Mouse (Mus musculus) cerebellum, adult 11-12 months (tissue): Measurements from ENCODE around the gene 5330417C22Rik.
A peak's percentile ranks its signal among the peaks of the same experiment; 100 is the strongest.

Experiments used
- DNase-seq: peaks from one replicate; pipeline ENCODE4 v3.0.0; 2022

Gene 5330417C22Rik

DNA sequence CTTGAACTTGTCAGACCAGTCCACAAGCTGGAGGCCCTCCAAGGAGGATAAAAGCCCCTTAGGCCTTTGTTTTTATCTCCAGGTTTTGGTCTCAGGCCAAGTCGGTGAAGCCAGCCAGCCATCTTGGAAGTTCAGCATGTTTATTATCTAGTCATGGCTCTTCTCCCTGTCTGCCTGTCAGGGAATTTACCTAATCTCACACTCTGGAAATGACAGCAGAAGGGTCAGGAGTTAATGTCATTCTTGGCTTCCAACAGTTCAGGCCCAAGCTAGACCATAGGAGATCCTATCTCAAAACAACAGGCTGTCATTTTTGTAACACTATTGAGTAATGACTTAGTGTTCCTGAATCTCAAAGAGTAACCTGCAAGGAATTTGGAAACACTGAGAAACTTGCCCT is 82.2 kb downstream of the 5330417C22Rik start:
- DNase-seq, result no peak

DNA sequence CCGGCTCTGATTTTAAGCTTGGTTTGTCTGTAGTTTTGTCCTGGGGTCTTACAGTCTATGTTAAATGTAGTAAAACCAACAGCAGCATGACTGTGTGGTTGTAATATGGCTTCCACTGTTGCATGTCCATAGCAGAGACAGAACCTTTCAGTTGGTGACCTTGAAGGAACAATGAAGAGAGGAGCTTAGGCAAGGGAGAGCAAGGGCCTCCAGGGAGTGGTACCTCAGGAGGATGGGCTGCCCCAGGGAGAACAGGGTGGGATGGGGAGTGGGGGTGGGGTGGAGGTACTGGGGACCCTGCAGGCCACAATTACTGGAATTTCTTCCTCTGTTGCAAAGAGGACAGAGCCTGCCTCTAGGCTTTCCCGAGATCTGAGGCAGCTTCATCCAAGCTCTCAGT is 84.4 kb downstream of the 5330417C22Rik start:
- DNase-seq, result no peak

DNA sequence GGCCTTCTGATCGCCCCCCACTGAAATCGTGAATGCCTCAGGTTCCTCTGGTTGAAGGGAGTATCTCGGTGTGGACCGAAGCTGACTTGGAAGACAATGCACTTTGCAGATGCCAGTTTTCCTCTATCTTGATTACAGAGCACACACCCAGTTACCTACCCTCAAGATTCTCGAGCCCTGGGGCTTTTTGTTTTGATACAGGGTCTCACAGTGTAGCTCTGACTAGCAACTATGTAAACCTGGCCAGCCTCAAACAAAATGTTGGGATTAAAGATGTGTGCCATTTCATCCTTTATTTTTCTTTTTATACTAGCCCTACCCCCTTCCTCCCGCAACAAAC is 91.0 kb downstream of the 5330417C22Rik start:
- DNase-seq, result no peak

DNA sequence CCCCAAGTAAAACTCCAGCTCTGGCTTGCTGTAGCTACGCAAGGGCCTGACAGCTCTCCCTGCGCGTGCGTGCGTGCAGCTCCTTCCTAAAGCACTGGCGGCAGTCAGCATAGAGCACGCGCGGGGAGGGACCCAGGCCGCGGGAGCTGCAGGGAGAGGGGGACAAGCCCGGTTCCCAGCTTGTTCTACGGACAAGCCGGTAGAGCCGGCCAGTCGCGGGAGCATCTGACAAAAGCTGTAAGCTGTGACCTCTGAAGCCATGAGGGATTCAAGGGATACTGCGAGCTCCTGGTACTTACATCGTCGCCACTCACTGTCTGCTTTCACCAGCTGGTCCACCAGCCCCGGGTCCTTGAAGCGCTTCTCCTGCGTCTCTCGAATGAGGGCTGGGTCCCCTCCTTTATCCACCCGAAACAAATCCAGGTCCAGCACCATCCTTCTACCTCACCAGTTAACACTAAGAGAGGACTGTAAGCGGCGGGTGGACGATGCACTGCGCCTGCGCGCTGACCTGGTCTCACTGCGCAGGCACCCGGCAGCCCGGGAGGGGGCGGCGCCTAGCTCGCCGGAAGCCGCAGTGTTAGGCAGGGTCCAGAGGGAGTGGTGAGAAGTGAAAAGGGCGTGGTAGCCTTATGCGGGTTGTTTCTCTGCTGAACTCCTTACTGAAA is 91.5 kb downstream of the 5330417C22Rik start, which contains the start of gene Sars:
Gene Sars (minus strand): TSS at position 512 of the 668 bp plus-strand sequence.
- DNase-seq, result peak; percentile 91

DNA sequence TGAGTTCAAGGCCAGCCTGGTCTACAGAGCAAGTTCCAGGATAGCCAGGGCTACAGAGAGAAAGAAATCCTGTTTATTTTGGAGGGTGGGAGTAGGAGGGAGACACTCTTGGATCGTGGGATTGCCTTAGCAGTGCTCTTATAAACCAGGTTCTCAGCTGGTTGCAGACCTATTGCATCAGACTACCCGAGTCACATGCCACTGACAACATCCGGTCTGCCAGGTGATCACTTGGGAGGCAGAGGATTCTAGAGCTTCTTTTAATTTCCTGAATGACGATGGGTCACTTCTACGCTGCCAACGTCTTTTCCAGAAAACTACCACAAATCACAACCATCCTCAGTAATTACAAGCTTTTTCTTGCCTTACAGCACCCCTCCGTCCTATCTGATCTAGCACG is 92.3 kb downstream of the 5330417C22Rik start:
- no peak for DNase-seq

DNA sequence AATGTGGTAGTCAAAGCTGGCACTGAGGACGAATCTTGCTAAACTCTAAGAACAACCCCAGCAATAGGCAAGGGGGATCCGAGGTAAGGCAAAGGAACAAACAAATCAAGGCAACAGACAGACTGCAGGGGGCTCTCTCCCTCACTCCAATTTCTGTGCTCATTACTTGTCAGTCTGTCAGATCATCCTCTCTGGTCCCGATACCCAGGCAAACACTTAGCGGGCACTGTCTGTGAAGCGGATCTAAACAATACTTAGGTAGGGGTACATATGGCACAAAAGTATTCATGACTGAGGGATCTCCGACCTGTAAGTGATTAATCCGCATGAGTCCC is 100.0 kb downstream of the 5330417C22Rik start:
- no peak for DNase-seq

DNA sequence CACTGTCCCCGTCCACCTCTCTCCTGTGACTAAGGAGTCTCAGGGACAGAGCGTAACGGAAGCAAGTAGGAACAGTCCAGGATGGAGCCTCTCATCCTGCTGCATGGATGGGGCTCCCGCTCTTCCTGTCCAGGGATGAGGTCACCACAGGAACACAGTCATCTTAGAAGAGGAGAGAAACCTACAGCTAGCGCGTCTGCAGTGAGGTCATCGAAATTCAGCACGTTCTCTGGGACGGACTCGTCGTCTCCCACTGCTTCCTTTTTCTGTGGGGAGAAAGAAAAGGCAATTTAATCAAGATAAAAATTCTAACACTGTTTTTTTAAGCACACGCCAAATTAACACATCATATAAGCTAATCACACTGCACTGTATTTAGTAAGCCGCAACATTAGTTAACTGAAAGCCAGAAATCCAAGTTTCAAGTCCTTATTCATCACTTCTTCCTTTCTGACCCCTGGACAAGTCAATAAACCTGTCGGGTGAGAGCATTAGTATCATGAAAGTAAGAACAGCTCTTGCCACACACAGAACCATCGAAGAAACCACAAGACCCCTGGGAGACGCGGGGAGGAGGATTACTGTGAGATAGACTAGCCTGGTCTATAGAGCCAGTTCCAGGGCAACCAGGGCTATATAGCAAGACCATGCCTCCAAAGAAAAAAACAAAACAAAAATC is 100.5 kb downstream of the 5330417C22Rik start:
- DNase-seq, result no peak

DNA sequence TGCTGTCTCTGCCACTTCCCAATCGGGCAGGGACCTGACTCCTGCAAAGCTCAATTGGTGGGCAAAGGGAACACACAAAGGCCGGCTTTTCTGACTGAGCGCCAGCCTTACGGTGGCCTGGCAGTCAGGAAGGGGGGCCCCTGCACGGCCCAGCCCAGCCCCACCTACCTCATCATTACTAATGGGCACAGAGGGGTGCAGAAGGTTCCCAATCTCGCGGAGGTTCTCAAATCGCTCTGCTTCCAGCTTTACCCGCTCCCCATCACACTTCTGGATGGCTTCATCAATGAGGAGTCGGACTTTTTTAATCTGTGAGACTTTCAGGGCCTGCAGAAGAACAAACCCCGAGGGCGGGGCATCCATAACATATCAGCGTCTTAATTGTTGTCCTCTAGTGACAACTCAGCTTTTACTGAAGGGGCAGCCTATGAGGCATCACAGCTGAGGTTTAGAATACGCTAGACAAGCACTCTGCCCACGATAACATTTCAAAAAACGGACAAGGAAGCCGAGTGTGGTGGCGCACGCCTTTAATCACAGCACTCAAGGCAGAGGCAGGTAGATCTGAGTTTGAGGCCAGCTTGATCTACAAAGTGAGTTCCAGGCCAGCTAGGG is 102.3 kb downstream of the 5330417C22Rik start:
- DNase-seq, result no peak

DNA sequence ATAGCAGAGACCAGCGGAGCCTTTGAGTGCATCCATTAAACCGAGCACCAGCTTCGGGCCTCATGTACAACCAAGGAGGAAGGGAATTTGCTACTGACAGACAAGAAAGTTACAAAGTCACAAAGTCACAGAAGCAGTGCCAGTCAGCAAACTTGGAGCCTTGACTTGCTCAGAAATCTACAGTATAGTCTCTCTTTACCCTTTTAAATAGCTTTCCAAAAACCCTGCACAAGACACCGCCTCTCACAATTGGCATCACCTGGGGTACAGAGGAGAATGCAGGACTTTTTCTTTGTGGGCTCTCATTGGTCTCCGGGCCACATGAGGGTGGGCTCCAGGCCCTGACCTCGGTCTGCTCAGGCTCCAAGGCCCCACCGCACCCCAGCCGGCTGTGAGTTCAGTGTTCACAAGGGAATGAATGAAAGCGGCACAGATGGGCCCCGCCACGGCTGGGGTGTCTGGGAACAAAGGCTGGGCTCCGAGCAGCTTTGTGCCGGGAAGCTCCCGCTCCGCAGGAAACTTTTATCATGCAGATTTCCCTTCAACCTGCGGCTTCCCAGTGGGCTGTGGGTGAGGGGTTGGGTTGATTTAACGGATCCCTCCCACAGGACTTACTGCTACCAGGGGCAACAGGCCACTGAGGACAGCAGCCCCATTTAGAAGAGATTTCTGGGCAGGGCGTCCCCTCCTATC is 103.0 kb downstream of the 5330417C22Rik start:
- no peak for DNase-seq

DNA sequence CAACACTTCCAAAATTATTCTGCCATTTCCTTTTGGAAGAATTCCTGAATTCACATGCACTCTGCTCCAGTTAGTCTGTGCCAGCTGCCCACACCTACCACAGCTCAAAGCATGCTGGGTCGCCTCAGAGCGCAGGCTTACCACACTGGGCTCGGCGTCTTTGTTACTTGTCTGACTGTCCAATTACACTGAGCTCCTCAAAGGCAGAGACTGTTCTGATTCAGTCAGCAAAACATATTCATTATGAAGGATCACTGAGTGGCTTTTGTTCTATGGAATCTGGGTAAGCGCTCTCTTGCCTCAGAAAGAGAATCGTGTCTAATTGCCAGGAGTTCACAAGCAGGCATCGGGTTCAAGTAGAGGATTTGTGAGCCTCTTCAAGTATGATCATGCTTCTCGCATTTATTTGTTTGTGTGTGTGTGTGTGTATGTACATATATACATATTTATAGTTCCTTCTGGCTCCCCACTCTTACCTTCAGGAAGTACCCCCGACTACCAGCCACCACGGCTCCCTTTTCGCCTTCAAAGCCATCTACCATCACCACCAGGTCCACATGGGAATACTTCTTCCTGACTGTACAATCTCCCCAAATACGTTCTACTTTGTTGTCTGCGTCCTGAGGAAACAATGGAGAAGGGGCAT is 103.7 kb downstream of the 5330417C22Rik start:
- DNase-seq, result no peak

DNA sequence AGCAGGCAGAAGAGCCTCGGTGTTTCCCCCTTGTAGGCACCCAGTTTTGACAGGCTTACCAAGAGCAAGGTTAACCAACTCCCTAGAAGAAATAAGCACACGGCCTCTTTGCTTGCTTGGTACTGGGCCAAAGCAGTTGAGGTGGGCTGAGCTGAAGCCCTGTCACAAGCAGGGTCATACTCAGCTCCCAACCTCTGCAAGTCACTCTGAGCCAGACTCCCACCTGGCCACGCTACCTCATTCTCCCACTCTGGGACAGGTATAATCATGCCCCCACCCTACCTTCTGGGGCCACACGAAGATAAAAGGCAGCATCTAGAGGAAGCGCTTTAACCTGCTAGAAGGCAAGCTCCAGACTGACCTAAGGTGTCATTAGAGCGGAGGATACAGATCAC is 110.7 kb downstream of the 5330417C22Rik start:
- DNase-seq, result no peak

DNA sequence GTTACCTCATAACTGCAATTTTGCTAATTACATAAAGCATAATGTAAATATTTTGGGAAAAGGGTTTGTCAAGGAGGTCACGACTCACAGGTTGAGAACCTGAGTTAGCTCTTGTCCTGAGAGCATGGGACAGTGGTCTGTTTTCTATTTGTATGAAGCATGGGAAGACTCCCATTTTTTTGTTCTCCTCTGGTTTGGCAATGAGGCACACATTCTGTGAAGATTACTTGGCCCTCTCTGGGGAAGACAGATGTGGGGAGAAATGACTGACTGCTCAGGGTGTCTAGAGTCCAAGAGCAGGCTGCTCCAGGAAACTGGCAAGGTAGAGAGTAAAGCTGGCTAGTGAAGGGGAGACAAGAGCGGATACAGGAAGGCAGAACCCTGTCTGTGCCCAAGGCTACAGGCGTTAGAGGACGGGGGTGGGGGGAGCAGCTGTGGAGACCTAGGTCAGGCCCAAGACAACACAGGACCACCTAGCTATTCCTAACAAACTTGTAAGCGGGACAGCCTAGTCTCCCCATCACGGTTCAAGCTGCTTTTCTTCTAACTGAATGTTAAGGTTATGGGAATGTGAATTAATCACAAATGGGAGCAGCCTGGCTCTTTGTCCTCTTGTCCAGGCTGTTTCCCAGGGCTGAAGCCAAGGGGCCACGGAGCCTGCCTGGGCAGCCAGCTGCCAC is 111.3 kb downstream of the 5330417C22Rik start:
- no peak for DNase-seq

DNA sequence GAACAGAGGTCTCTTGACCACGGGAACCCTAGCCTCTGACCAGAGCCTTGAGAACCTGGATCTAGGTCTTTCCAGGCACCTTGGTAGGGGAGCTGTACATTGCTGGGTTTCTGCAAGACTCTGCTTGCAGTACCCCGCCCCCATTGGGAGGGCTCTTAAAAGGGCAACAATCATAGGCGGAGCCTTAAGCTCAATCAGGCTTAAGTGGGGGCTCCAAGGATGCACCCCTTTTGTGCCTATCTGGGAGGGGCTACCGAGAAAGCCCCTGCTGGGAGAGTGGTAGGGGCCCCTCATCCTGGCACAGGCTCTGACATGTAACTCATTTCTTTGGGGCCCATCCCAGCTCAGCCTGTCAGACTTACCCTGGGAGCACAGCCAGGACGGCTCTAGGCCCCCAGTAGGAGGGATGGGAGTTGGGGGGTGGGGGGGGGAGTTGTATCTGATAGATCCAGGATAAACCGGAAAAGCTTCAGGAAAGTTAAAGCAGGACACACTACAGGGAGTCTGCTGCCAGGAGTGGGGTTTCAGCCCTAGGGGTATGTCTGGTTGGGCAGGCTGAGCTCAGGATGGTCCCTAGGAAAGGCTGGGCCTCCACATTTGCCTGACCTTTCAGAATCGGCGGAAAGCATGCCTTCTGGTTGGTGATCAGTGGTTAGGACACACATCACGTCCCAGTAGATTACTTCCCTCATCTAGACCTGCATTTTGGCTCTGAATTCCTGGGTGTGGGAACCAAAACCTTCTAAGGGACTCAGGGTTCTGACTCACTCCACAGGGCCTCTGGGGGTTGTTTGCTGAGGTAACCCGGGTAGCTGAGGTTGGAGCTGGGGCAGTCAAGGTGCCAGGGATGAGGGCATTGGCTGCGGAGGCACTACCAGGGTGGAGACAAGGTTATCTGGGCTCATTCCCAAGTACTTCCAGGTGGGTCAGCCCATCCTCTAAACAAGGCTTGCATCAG is 112.2 kb downstream of the 5330417C22Rik start:
- peak; percentile 74 for DNase-seq

DNA sequence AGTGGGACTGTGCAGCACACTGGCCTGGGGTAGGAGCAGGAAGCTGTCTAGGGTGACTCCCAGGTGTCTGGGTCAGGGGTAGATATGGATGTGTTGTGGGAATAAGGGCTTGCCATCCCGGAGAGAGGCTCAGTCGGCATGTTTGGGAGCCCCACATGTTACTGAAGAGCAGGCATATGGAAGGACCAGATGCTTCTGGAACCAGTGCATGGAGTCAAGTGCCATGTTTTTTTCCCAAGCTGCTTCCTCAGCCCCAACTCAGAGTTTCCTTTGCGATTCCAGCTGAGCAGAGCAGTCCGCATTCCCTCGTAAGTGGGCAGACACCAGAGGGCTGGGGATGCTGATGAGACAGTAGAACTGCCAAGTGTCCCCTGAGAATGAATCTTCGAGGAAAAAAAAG is 113.3 kb downstream of the 5330417C22Rik start:
- DNase-seq, result no peak

DNA sequence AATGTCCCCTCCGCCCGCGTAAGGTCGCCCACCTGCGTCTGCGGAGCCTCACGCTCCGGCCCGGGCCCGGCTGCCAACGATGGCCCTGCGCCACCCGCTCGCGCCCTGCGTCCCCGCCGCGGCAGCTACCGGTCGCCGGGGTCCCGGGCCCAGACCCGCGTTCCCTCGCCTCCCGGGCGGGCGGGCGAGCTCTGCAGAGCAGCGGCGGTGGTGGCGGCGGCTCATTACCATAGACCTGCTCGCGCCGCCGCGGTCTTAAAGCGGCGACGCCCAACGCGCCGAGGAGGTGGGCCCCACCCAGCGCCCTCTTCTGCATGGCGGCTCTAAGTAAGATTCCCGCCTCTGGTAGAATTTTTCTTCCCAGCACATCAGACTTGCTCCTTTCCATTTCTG is 120.5 kb downstream of the 5330417C22Rik start:
- DNase-seq, result peak; percentile 82

DNA sequence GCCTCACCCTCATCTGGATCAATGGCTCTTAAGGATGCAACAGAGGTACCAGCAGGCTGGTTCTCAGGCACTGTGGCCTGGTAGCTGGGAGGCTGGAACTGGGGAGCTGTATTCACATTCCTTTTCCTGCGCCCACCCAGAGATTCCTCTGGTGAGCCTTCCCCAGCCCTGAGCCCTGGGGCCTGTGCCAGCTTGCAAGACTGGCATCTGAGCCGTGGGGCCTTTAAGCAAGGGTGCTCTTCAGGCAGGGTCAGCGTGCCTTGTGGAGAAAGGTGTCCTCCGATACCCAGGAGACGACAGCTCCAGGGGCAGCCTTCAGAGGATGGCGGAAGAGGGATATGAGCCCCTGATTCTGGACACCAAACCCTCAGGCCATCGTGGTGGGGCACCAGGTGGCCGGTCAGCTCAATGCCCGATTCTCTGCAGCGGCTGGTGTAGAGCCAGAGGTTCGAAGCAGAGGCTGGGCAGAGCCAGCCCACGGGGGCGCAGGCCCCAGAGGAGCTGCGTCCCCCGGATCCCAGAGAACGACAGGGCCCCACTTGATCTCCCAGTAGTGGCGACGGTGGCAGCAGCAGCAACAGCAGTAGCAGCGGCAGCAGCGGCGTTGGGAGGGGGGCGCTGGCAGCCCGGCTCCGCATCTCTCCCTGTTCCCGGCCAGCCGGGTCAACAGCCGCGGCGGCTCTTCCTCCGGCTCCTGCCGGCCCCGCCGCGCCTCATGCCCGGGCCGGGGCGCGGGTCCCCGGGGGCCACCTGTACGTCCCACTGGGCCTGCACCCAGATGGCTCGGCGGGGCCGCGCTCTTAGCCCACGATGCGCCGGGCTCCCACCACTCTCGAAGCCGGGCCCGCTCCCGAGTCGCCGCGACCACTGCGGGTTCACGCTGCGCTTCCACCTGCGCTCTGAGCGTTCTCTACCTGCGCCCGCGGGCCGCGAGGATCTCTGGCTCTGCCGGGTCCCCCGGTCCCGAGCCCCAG is 121.2 kb downstream of the 5330417C22Rik start, which contains the start of gene Celsr2:
Gene Celsr2 (minus strand): TSS at position 696 of the 974 bp plus-strand sequence.
- peak; percentile 49 for DNase-seq

DNA sequence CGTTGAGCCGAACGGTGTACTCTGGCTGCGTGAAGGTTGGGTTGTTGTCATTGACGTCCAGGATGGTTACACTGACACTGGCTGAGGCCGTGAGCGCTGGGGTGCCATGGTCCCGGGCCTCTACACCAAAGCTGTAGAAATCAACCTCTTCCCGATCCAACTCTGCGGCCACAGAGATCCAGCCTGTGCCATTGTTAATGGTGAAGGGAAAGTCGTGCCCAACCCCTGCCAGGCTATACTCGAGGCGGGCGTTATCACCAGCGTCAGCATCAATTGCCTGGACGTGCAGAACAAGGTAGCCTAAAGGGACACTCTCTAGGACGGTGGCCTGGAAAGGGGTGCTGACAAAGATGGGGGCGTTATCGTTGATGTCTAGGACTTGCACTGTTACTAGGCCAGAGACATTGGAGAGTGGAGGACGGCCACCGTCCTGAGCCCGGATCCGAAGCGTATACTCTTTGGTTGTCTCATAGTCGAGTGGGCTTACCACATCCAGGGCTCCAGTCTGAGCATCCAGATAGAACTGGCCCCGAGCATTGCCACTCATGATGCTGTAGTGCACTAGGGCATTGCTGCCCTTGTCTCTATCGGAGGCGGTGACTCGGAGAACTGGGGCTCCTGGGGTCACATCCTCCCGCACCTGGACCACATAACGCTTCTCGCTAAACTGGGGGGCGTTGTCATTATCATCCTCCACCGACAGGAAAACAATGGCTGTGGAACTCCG is 122.5 kb downstream of the 5330417C22Rik start:
- peak; percentile 34 for DNase-seq

DNA sequence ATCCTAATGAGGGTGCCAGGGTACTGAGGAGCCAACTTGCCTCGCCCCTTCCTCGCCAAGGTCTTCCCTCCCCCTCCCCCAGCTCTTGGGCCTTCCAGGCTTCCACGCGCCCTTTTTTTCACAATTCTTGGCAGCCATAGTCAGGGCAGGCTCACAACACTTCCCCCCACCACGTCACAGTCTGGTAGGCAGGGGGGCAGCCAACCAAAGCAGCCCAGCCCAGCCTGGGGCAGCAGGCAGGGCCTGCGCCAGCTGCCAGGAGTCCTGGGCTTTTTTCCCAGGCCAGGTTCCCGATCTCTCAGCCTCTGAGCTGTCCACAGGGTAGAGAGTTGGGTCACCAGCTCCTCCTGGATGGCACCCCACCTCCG is 124.6 kb downstream of the 5330417C22Rik start:
- peak; percentile 86 for DNase-seq

DNA sequence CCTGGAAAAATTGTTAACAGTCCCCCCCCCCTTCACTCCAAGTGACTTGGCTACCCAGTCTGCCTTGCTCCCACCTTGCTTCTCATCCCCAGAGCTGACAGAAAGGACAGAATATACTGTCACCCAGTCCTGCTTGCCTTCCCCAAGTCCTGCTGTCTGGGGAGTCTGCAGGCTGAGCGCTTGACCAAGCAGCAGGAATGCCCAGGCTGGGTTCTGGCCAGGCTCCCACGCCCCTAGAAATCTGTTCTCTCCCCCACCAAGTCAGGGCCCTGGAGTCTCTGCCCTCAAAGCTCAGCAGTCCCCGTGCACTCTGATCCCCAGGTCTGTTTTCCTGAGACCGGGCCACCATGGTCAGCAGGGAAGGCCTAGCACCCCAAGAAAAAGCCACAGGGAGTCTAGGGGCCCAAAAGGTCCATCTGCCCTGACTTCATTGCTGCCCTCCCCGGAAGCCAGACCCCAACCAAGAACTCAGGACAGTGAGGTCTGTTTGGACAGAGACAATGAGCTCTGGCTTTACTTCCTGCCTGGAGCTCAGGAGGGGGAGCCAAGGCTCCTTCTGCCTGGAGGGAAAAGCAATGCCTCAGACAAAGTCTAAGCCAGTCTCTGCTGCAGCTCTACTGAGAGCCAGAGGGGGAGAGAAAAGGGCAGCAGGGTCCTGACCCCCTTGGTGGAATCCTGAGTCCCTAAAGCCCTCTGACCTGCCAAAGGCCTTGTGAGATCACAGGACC is 125.1 kb downstream of the 5330417C22Rik start:
- peak; percentile 42 for DNase-seq
